Mouse (Mus musculus): ENCODE measurements around the gene Gpr157. TPM values are rescaled to one million over a fixed set of nuclear protein-coding genes. Genes with fewer than 3 reads are reported as not detected.
A peak's percentile ranks its signal among the peaks of the same experiment; 100 is the strongest.
"Not testable (repeated sequence)": the region's sequence is repeated elsewhere in the genome, so short reads cannot be mapped to it uniquely, and the experiment has no call there.

The Gpr157 gene
- 10 to 100 TPM; 14.1 to 19.8 TPM for total RNA-seq (2021)

DNA sequence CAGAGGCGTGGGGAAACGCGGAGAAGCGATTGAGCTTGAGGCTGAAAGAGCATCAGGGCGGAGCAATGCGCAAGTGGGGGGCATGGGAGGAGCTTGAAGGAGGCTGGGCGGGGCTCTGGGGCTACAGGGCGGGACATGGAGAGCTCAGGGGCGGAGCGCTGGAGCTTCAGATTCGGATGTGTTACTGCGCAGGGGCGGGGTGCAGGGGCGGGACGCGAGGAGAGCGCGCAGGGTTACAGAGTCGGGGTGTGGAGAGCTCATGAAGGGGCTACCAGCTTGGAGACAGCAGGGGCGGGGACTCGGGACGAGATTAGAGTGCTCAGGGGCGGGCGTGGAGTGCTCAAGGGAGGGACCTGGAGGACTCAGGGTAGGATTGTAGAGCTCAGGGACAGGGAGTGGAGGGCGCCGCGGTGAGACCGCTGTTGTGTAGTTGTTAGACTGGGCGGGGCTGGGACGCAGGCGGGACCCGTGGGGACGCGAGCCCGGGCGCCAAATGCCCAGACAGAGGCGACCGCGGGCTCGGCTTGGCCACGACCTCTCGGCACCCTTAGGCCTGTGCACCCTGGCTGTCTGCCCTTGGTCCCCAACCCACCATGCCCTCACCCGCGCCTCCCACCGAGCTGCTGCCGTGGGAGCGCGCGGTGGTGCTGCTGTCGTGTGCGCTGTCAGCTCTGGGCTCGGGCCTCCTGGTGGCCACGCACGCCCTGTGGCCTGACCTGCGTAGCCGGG, at the start of gene Gpr157:
Gene Gpr157 (plus strand): TSS at position 205 of the 729 bp plus-strand sequence.
- DNase-seq = peak; percentile 95

DNA sequence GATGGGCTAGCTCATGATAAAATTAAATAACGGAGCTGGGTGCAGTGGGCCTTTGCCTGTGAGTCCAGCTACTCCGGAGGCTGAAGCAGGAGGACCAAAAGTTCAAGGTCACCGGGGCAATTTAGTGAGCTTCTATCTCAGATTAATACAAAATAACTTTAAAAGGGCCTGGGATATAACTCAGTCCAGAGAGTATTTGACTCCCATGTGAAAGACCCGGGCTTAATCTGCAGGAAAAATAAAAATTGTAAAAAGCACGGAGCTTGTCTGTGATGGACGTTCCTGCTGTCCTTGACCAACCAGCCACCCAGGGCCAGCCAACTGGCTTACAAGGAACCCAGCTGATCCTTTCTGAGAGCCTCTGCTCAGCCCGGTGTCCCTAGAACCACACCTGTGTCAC, 48.6 kb upstream of the Gpr157 start:
- no peak for DNase-seq

GRCm38 (mm10) chr4:150040003-150040581, 47.1 kb upstream of the Gpr157 start:
- DNase-seq = no peak

DNA sequence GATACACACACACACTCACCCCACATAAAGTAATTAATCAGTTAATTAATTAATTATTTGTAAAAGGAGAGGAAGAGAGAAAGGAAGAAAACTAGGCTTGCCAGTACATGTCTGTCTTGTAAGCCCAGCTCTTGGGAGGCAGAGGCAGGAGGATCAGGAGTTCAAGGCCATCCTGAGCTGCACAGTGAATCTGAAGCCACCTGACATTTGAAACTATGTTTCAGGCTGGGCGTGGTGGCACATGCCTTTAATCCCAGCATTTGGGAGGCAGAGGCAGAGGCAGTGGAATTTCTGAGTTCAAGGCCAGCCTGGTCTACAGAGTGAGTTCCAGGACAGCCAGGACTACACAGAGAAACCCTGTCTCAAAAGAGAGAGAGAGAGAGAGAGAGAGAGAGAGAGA, 46.3 kb upstream of the Gpr157 start:
- DNase-seq = not testable (repeated sequence)

DNA sequence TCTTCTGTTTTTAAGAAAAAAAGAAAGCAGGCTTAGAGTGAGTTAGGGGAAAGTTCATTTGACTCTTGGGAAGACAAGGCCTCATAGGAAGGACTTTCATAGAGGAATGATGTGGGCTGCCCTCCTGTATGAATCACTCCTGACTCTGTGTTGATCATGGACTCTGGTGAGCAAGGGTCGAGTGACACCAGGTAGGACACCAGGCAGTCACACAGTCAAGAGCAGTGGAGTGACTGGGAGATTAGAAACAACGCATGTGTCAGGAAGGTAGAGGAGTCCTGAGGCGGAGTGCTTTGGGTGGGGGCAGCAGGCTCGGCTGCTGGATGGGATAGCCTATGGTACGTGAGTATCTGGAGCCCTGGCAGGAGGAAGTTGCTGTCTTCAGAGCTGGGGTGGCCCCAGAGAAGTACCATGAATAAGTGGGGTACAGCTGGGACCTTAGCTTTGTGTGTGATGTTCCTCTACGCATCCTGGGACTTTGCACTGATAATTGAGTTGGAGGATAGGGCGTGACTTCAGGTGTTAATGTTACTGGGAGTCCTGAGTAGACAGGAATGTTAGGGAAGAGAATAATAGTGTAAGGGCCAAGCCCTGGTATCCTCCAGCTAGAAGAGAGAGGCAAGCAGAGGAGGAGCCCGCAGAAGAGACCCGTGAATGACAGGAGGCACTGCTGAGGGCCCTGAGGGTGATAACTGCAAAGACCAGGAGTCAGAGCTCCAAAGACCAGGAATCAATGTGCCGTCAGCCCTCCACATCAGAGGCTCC, 45.6 kb upstream of the Gpr157 start:
- DNase-seq = no peak

- DNase-seq = no peak
These were observed 43.6 kb upstream of the Gpr157 start for GRCm38 (mm10) chr4:150043591-150043990.

- DNase-seq = peak; percentile 71
These were observed 39.1 kb upstream of the Gpr157 start for GRCm38 (mm10) chr4:150048038-150048437.

GRCm38 (mm10) chr4:150048478-150049156, 38.5 kb upstream of the Gpr157 start:
- peak; percentile 24 for DNase-seq

GRCm38 (mm10) chr4:150049157-150049513, 38.0 kb upstream of the Gpr157 start:
- DNase-seq = no peak

DNA sequence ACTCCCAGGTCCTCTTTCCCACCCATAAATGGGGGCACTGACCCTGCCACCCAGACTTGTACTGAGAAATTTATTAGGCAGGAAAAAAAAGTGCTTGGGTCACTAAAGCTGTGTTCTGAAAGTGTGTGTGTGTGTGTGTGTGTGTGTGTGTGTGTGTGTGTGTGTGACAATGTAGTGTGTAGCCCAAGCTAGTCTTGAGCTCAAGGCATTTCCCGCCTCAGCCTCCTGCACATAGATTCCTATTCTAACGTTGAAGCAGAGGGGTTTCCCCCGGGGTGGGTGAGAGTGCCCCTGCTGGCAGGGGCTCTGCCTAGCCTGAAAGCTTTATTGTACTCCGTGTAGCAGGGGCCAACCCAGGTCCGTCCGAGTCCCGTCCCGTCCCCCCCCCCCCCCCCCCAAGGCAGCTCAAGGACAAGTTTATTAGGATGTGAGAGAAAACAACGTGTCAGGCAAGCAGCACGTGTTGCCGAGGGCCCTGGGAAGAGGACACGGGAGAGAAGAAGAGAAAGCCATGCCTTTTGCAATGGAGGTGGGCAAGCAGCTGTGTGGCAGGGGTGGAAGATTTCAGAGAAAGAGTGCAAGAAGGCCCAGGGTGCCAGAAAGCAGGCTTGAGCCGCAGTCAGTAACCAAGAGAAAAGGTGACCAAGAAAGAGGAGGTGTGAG, 37.5 kb upstream of the Gpr157 start:
- DNase-seq = no peak

- DNase-seq = no peak
These were observed 35.7 kb upstream of the Gpr157 start for GRCm38 (mm10) chr4:150051514-150051913.

DNA sequence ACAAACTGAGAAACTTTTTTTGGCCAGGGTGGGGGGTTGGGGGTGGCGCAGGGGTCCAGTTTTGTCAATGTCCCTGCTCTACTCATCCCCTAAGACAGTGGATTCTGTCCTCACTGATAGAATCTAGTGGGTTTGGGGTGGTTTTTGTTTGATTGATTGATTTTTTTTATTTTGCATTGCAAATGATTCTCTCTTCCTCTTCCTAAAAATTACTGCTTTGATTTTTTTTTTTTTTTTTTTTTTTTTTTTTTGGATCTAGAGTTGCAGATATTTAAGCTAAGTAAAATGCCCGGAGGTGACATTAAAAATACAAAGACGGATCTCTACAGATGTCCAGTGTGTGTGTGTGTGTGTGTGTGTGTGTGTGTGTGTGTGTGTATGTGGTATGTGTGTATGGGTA, 34.8 kb upstream of the Gpr157 start:
- no peak for DNase-seq

DNA sequence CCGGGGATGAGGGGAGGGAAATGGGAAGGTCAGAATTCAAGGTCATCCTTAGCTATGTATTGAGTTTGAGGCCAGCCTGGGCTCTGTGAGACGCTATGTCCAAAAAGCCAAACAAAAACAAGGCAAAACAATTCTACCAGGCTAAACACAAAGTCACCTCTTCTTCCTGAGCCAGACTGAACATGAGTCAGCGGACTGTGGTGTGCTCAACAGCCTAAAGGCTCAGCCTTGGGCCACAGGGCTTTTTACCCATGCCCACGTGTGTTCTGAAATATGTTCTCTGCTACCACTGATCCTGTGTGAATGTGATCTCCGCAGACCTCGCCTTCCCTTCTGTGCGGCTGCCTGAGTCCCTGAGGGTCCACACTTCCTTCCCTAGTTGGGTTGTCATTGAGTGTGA, 31.0 kb upstream of the Gpr157 start:
- no peak for DNase-seq

DNA sequence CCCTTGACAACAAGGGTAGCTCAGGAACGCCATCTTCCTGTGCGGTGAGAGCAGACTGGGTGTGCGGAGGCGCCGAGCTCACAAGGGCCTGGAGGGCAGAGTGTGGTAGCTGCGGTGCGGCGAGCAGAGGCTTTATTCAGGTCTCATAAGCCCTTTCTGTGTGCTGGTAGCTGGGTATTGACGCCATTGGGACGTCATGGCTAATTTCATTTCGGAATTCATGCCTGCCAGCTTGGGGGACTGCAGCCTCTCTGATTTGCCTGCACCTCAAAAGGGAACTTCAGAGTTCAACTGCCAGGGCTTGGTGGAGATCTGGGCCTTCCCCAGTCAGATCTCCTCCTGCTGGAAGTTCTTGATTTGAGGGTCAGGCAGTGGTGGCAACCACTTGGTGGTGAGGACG, 29.4 kb upstream of the Gpr157 start:
- DNase-seq = no peak

DNA sequence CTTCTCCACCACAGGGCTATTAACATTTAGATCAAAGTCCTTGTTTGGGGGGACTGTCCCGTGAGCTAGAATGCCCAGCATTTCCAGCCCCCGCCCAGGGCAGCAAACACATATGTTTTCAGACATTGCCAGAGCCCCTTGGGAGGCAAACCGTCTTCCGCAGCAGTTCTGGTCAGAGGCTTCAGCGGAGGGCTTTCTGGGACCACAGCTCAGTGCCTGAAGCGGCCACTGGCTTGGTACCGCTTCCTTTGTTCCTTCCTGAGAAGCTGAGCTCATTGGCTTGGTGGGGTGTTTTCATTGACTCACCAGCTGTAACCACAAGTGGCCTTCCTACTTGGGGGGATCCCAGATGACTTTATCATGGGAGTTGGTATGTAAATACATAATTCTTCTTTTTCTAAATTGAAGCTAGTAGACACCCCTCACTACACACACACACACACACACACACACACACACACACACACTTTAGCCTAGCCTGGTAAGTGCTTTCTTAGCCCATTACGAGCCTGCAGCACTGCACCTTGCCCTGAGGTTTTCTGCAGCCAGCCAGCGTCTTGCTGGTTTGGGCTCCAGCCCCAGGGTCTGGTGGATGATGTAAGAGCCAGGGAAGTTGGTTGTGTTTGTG, 27.2 kb upstream of the Gpr157 start:
- DNase-seq = no peak

DNA sequence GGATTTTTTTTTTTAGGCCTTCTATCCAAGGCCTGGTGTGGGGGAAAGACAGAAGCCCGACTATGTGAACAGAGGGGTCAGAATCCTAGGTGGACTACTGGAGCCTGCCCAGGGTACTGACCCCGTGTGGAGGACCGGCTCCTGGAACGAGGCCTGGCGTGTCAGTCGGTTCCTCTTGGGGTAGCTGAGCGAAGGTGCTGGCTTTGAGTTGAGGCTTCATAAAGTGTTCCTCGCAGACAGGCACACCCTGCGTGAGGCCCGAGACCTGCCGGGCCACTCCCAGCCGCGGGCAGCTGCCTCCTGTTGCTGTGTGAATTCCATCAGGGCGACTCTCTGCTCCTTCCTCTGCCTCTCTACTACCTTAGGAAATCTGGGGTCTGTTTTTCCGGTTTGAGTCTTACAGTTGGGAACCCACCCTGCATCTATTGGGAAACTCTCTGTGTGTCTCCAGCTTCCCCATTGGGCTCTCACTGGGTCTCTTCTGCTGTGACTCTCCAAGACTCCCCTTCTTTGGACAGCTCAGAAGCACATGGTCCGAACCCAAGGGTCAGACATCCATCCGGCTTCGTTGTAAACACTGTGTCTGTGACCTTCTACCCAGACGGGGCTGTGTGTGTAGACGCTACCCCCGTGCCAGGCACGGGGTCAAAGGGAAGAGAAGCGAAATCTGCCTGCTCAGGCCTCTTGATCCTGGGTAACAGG, 26.5 kb upstream of the Gpr157 start:
- no peak for DNase-seq

DNA sequence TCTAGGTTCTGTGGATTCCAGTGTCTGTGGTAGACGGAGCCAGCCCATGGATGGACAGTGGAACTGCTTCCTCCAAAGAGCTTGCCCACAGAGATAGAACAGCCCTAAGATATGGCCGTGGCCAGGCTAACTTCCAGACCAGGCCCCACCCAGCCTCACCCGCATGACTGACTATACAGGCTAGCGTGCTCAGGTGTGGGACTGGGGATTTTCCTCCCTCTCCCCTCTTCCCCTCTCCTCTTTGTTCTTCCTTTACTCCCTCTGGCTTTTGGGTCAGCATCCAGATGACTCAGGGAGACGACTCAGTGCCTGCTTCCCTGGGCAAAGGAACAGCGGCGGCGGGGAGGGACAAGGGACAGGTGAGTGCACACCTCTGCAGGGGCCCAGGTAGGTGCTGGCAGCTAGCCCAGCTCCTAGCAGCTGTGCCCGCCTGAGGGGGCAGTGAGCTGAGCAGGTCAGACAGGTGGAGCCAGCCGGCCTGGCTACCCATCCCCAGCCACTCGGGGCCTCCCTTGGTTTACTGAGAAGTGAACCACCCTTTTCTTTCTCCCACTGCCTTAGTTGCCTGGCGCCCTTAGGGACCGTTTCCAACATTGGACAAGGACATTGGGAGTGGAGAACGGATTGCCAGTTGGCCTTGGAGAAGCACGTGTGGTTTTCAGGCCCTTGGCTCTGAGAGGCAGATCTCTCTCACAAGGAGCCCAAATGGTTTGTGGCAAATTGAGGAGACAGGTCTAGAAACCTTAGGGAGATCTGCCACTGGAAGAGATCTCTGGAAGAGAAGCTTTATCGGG, 25.5 kb upstream of the Gpr157 start:
- DNase-seq = no peak

- no peak for DNase-seq
These were observed 20.4 kb upstream of the Gpr157 start for GRCm38 (mm10) chr4:150066706-150067323.

GRCm38 (mm10) chr4:150068216-150068615, 18.9 kb upstream of the Gpr157 start:
- DNase-seq = no peak

DNA sequence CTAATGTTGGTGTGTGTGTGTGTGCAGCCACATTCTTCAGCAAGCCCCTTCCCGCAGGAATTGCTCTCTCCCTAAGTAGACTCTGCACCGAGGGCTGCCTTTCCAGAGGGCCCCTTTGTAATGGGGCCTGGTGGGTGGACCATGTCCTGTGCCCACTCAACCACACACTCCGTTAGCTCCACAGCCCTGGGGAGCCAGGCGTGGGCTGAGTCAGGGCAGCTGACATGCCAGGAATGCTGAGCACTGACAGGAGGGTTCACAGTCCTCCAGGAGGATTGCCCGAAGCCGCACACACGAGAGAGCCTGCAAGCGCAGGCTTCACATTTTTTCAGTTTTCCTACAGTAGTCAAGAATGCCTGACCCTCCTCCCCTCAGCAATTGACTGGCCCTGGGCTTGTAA, 17.0 kb upstream of the Gpr157 start:
- DNase-seq = no peak

All from heart, postnatal 4 days (tissue).